Mouse (Mus musculus) right cerebral cortex, postnatal 4 days (tissue): ENCODE measurements around the gene Gm2000.
"Not testable (repeated sequence)": the region's sequence is repeated elsewhere in the genome, so short reads cannot be mapped to it uniquely, and the experiment has no call there.

ENCODE experiments used
- DNase-seq: peaks from one replicate; pipeline ENCODE4 v3.0.0-alpha.2; 2022

Gene Gm2000

GRCm38 (mm10) chr1:156365740-156366139 is at the start of gene Gm2000:
Gene Gm2000 (plus strand): TSS chr1:156366040.
- DNase-seq: no peak

- no peak for DNase-seq
Observed at GRCm38 (mm10) chr1:156323126-156323525, 42.7 kb upstream of the Gm2000 start.

GRCm38 (mm10) chr1:156340847-156341246 is 25.0 kb upstream of the Gm2000 start:
- no peak for DNase-seq

- DNase-seq: no peak
Observed at GRCm38 (mm10) chr1:156344433-156344832, 21.4 kb upstream of the Gm2000 start.

- no peak for DNase-seq
Observed at GRCm38 (mm10) chr1:156345633-156346032, 20.2 kb upstream of the Gm2000 start.

GRCm38 (mm10) chr1:156349031-156349430 is 16.8 kb upstream of the Gm2000 start:
- DNase-seq: no peak

GRCm38 (mm10) chr1:156350441-156350840 is 15.4 kb upstream of the Gm2000 start:
- DNase-seq: no peak

- no peak for DNase-seq
Observed at GRCm38 (mm10) chr1:156352466-156352865, 13.4 kb upstream of the Gm2000 start.

- DNase-seq: no peak
Observed at GRCm38 (mm10) chr1:156381217-156381616, 15.4 kb downstream of the Gm2000 start.

- no peak for DNase-seq
Observed at GRCm38 (mm10) chr1:156386232-156386631, 20.4 kb downstream of the Gm2000 start.

GRCm38 (mm10) chr1:156386880-156387279 is 21.0 kb downstream of the Gm2000 start:
- DNase-seq: no peak

- no peak for DNase-seq
Observed at GRCm38 (mm10) chr1:156393148-156393547, 27.3 kb downstream of the Gm2000 start.

GRCm38 (mm10) chr1:156400159-156400558 is 34.3 kb downstream of the Gm2000 start:
- not testable (repeated sequence) for DNase-seq

- DNase-seq: no peak
Observed at GRCm38 (mm10) chr1:156402491-156402890, 36.7 kb downstream of the Gm2000 start.

- no peak for DNase-seq
Observed at GRCm38 (mm10) chr1:156403251-156403650, 37.4 kb downstream of the Gm2000 start.

GRCm38 (mm10) chr1:156408004-156408403 is 42.2 kb downstream of the Gm2000 start:
- DNase-seq: no peak

- no peak for DNase-seq
Observed at GRCm38 (mm10) chr1:156408521-156408920, 42.7 kb downstream of the Gm2000 start.
